Mouse (Mus musculus) heart, embryonic 16.5 days (tissue): ENCODE measurements around the gene Esf1. TPM values are rescaled to one million over a fixed set of nuclear protein-coding genes. Genes with fewer than 3 reads are reported as not detected.
"Not testable (repeated sequence)": the region's sequence is repeated elsewhere in the genome, so short reads cannot be mapped to it uniquely, and the experiment has no call there.

Experiments
- ATAC-seq: fragments of 200-750 bp; cut with Nextera tagmentation; replicated peaks from 2 replicates; pipeline ENCODE4 v1.8.0; 2017; ENCODE audit warnings: moderate number of reproducible peaks; ENCODE audit not compliant: insufficient read depth, low FRiP score; ENCODE audit errors: extremely low read depth
- H3K27ac ChIP-seq: fragments of 300-500 bp; sonication (generic); 2 replicates; pipeline ENCODE4 v1.5.1; 2014; ENCODE audit warnings: mild to moderate bottlenecking, low read length, control low read depth, moderate library complexity
- H3K27me3 ChIP-seq: fragments of 300-500 bp; sonication (generic); 2 replicates; pipeline ENCODE4 v1.6.1; 2014; ENCODE audit warnings: low read length, mixed read lengths; ENCODE audit not compliant: control insufficient read depth, insufficient read depth
- H3K36me3 ChIP-seq: fragments of 300-500 bp; sonication (generic); 2 replicates; pipeline ENCODE4 v1.6.1; 2014; ENCODE audit not compliant: control insufficient read depth, insufficient read depth
- H3K4me1 ChIP-seq: fragments of 300-500 bp; sonication (generic); 2 replicates; pipeline ENCODE4 v1.6.1; 2014; ENCODE audit warnings: low read length, mixed read lengths; ENCODE audit not compliant: control insufficient read depth, insufficient read depth
- H3K4me2 ChIP-seq: fragments of 300-500 bp; sonication (generic); 2 replicates; pipeline ENCODE4 v1.6.1; 2014; ENCODE audit warnings: low read depth, mild to moderate bottlenecking, control low read depth, low read length
- H3K4me3 ChIP-seq: fragments of 300-500 bp; sonication (generic); 2 replicates; pipeline ENCODE4 v1.5.1; 2014; ENCODE audit warnings: mild to moderate bottlenecking, control low read depth, low read length
- H3K9ac ChIP-seq: fragments of 300-500 bp; sonication (generic); 2 replicates; pipeline ENCODE4 v1.6.1; 2014; ENCODE audit warnings: low read length, control low read depth
- H3K9me3 ChIP-seq: fragments of 300-500 bp; sonication (generic); replicated peaks from 2 replicates; pipeline ENCODE4 v1.6.1; 2016; ENCODE audit warnings: low read length; ENCODE audit not compliant: control insufficient read depth
- WGBS: fragments of 180-500 bp; shearing (Covaris S2); extraction: QIAGEN DNeasy Blood & Tissue Kit; methylation state at CpG from one replicate; pipeline ENCODE4 v1.1.7; 2014; 5-methylcytosine and 5-hydroxymethylcytosine counted together
- polyA plus RNA-seq: library from polyadenylated mRNA; unstranded; fragments of >200 nt; fragmentation: Nextera tagmentation; extraction: Ambion mirVana; gene quantifications from 2 replicates; pipeline ENCODE4 v1.2.1, GENCODE M21; 2015

Esf1 gene
- polyA plus RNA-seq, 1 experiment from 2014 or later, result 16.3 TPM

DNA sequence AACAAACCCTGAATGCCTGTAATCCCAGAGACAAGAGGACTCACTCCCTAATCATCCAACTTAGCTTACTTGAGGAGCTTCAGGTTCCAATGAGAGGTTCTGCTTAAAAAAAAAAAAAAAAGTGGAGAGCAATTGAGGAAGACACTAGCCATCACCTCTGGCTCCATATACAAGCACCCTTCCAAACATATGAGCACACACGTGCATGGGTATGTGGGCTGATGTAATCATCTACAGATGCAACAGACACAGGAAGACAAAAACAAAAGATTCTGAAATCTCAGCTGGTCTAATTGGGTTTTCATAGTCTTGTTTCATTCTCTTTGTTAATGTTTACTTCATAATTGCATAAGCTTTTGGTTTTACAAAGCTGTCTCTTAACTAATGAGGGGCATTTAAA is 1.3 kb downstream of the Esf1 start:
- H3K4me3 ChIP-seq, result no peak overlapping the region
- no peak overlapping the region for H3K4me2 ChIP-seq
- H3K9me3 ChIP-seq, result no peaks in the 10 kb centered on the region
- peaks cover 8% of the 10 kb centered on the region for H3K4me1 ChIP-seq
- 64% methylated on average over 1 of the region's 1 CpGs for whole genome bisulfite sequencing
- H3K9ac ChIP-seq, result no peak overlapping the region
- peaks cover 13% of the 10 kb centered on the region for H3K36me3 ChIP-seq
- H3K27ac ChIP-seq, result no peak overlapping the region
- no peak for ATAC-seq
- H3K27me3 ChIP-seq, result no peaks in the 10 kb centered on the region

DNA sequence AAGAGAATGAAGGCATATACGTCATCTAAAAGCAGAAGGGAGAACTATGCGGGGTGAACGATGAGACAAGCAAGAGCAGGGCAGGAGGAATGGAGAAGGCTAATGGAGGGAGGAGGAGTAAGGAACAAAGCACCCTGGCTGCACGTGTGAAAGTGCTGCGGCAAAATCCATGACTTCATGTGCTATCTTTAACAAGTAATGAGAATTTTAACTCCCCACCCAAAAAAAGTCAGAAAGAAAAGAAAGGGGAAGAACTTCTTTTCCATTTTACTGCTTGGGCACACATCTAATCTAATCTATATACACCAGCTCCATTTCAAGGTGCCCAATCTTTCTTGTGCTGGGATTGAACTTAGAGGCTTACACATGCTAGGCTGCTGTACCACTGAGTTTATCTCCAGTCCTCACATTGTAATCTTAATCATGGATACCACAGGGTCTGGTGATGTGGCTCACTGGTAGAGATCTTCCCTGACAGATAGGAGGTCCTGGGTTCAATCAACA is 7.0 kb downstream of the Esf1 start:
- WGBS, result 89% methylated on average over 5 of the region's 5 CpGs
- Histone ChIP-seq H3K4me3 (no peak overlapping the region), H3K9ac (no peak overlapping the region), H3K36me3 (peaks cover 19% of the 10 kb centered on the region), H3K4me1 (no peaks in the 10 kb centered on the region), H3K27me3 (no peaks in the 10 kb centered on the region), H3K27ac (no peak overlapping the region), H3K9me3 (no peaks in the 10 kb centered on the region), H3K4me2 (no peak overlapping the region)
- no peak for ATAC-seq

DNA sequence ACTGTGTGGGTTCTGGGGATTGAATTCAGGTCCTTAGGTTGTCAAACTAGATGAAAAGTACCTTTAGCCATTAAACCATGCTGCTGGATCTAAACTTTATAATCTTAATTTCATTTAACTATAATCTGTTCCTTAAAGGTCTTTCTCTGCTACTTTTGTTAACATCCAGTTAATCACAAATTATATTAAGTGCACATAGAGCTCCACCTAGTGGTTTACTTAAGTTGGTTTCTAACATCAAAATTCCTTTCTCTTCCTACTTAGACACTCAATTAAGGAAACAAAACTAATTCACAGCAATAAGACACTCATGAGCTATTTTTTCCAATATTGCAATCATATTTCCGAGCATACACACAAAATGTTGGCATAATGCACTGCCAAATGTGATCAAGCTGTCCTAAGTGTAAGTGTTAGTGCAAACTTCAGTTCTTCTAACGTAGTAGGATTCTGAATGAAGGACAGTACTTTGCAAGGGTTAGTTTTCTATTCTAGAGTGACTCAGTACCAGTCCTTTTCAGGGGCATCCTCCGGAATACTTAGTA is 11.1 kb downstream of the Esf1 start:
- Histone ChIP-seq H3K27ac (no peak overlapping the region), H3K27me3 (no peaks in the 10 kb centered on the region), H3K9ac (no peak overlapping the region), H3K4me3 (no peak overlapping the region), H3K9me3 (no peaks in the 10 kb centered on the region), H3K4me2 (no peak overlapping the region), H3K36me3 (peaks cover 24% of the 10 kb centered on the region), H3K4me1 (no peaks in the 10 kb centered on the region)
- ATAC-seq, result no peak
- WGBS, result 75% methylated on average over 3 of the region's 3 CpGs

DNA sequence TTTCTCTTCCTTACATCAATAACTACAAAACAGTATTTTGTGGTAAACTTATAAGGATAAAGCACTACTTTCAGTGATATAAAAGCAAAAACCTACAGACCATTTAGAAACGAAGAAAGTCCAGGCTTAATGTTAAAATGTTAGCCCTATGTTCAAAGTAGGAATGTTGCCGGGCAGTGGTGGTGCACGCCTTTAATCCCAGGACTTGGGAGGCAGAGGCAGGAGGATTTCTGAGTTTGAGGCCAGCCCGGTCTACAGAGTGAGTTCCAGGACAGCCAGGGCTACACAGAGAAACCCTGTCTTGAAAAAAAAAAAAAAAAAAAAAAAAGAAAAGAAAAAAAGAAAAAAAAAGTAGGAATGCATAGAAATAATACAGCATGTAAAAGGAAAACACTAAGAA is 18.6 kb downstream of the Esf1 start, which contains the start of gene Gm17374:
Gene Gm17374, plus strand, starts transcription at position 301 of the 400 bp plus-strand sequence.
- H3K9ac ChIP-seq, H3K9me3 ChIP-seq: not testable (repeated sequence)
- WGBS, result 88% methylated on average over 4 of the region's 4 CpGs

DNA sequence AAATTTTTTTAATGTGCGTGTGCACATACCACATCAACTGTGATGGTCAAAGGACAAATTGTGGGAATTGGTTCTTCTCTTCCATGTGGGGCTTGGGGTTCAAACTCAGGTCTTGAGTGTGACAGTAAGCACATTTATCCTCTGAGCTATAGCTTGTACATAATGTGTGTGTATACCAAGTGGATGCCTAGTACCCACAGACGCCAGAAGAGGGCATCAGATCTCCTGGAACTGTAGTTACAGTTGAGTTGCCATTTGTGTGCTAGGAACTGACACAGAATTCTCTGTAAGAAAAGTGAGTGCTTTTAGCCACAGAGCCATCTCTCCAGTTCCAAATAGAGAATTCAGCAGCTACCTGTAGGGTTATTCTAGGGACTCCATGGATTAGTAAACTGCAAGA is 44.8 kb downstream of the Esf1 start:
- Histone ChIP-seq H3K9me3 (no peaks in the 10 kb centered on the region), H3K27ac (no peak overlapping the region), H3K36me3 (peaks cover 35% of the 10 kb centered on the region), H3K4me1 (no peaks in the 10 kb centered on the region), H3K4me3 (no peak overlapping the region), H3K4me2 (no peak overlapping the region), H3K9ac (no peak overlapping the region), H3K27me3 (no peaks in the 10 kb centered on the region)
- ATAC-seq, result no peak
- WGBS, result 89% methylated on average over 2 of the region's 2 CpGs

More for the DNA sequence above, 18.6 kb downstream of the Esf1 start, which contains the start of gene Gm17374:
- not testable (repeated sequence) for ATAC-seq, H3K4me3 ChIP-seq, H3K4me1 ChIP-seq, H3K27me3 ChIP-seq, H3K4me2 ChIP-seq, H3K27ac ChIP-seq
- peaks cover 31% of the 10 kb centered on the region for H3K36me3 ChIP-seq

DNA sequence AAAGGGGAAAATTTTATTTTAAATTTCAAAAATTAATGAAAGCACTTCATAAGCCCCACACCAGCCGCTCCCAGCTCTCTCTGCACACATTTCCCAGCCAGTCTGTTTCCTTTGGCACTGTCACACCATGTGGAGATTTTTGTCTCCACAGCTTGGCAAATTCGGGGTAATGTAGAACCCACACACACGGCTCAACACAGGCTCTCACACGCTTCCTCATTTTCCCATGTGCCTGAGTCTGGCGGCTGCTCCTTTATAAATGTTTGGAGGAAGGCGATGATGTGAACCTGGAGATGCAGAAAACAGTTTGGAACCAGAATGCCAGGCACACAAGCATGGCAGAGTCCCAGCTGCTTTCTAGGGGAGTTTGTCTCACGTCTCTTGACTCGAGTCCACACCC is 56.5 kb downstream of the Esf1 start:
- no peaks in the 10 kb centered on the region for H3K36me3 ChIP-seq
- H3K4me2 ChIP-seq, result no peak overlapping the region
- H3K4me3 ChIP-seq, result no peak overlapping the region
- no peaks in the 10 kb centered on the region for H3K4me1 ChIP-seq
- H3K9me3 ChIP-seq, result no peaks in the 10 kb centered on the region
- H3K9ac ChIP-seq, result no peak overlapping the region
- WGBS, result 79% methylated on average over 8 of the region's 8 CpGs
- no peak overlapping the region for H3K27ac ChIP-seq
- ATAC-seq, result no peak
- H3K27me3 ChIP-seq, result no peaks in the 10 kb centered on the region

DNA sequence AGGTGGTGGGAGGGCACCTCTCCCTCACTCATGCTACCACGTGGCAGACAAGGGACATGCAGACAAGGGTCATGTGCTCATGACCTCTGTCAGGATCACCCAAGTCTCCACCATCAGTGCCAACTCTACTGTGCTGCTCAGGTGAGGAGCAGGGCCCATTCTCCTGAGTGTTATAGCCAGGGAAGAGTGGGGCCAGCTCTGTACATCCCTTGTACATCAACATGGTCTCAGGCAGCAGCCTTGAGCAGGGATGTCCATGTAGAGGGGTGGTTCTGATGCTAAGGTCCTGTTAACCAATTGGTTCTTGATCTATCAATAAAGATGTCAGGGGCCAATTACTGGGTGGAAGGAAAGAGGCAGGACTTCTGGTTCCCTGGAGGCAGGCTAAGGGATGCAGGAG is 61.4 kb downstream of the Esf1 start:
- Histone ChIP-seq H3K9me3 (no peaks in the 10 kb centered on the region), H3K36me3 (no peaks in the 10 kb centered on the region), H3K4me2 (no peak overlapping the region), H3K27me3 (no peaks in the 10 kb centered on the region), H3K4me1 (no peaks in the 10 kb centered on the region), H3K4me3 (no peak overlapping the region), H3K9ac (no peak overlapping the region), H3K27ac (no peak overlapping the region)
- no peak for ATAC-seq
- WGBS, result 18% methylated on average over 1 of the region's 1 CpGs

DNA sequence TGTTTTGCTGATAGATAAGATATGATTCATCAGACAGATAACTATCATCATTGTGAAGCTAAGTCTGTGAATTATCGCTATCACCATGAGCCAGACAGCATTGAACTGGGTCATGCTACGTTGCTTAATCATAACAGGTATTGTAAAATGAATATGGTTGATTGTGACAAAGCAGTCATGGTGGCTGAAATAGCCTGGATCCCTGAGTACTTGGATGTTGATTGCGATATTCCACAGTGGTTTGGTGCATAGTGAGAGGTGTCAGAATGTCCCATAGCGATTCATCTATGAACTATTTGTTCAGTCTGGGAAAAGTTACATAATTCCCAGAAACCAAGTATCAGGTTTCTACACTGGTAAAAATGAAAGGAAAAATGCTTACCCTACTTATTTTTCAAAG is 62.7 kb downstream of the Esf1 start:
- ATAC-seq, result no peak
- Histone ChIP-seq H3K9me3 (no peaks in the 10 kb centered on the region), H3K27me3 (no peaks in the 10 kb centered on the region), H3K4me1 (no peaks in the 10 kb centered on the region), H3K27ac (no peak overlapping the region), H3K4me3 (no peak overlapping the region), H3K4me2 (no peak overlapping the region), H3K36me3 (no peaks in the 10 kb centered on the region), H3K9ac (no peak overlapping the region)
- 81% methylated on average over 4 of the region's 4 CpGs for WGBS

DNA sequence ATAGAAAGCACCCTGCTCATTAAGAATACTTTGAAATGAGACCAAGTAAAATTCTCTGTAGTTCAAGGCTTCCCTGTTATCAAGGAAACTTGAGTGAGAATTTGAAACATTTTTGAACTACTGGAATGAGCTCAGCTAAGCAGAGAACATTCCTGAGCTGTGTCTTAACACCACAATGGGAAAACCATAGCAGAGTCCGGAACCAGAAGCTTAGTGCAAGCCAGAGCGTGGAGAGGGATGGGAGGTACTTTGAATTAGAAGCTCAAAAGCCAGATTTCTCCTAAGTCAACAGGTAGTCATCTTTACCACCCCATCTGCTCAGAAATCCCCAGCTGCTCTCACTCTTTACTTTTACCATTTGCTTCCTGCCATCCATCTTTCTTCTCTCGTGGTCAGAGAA is 65.4 kb downstream of the Esf1 start:
- no peaks in the 10 kb centered on the region for H3K9me3 ChIP-seq
- H3K27me3 ChIP-seq, result no peaks in the 10 kb centered on the region
- no peaks in the 10 kb centered on the region for H3K36me3 ChIP-seq
- ATAC-seq, result no peak
- H3K4me3 ChIP-seq, result no peak overlapping the region
- no peak overlapping the region for H3K27ac ChIP-seq
- no peak overlapping the region for H3K4me2 ChIP-seq
- no peak overlapping the region for H3K9ac ChIP-seq
- H3K4me1 ChIP-seq, result no peaks in the 10 kb centered on the region
- 46% methylated on average over 3 of the region's 3 CpGs for WGBS
